Mouse (Mus musculus) adrenal gland, adult 2 months (tissue): ENCODE results near the gene Rere. TPM values are rescaled to one million over a fixed set of nuclear protein-coding genes. Genes with fewer than 3 reads are reported as not detected.
"Not testable (repeated sequence)": the region's sequence is repeated elsewhere in the genome, so short reads cannot be mapped to it uniquely, and the experiment has no call there.

Experiments
- DNase-seq: peaks from one replicate; pipeline ENCODE4 v3.0.0; 2021
- polyA plus RNA-seq: library from polyadenylated mRNA; depleted of rRNA; stranded (reverse); fragments of >200 nt; gene quantifications from 2 replicates; pipeline ENCODE4 v1.2.3, GENCODE M21; 2012
- total RNA-seq, 2 experiments: library from RNA; stranded (reverse); gene quantifications; 2 replicates each; pipeline ENCODE4 v1.2.3; 2021

The Rere gene
- total and polyA plus RNA-seq, 3 experiments, result 104 to 112 (median 105) TPM

GRCm38 (mm10) chr4:150461427-150462189 lies 180.2 kb downstream of the Rere start:
- no peak for DNase-seq

- peak; percentile 59 for DNase-seq
Observed at GRCm38 (mm10) chr4:150462367-150462766, 180.9 kb downstream of the Rere start.

- peak; percentile 65 for DNase-seq
Observed at GRCm38 (mm10) chr4:150465759-150466158, 184.3 kb downstream of the Rere start.

DNA sequence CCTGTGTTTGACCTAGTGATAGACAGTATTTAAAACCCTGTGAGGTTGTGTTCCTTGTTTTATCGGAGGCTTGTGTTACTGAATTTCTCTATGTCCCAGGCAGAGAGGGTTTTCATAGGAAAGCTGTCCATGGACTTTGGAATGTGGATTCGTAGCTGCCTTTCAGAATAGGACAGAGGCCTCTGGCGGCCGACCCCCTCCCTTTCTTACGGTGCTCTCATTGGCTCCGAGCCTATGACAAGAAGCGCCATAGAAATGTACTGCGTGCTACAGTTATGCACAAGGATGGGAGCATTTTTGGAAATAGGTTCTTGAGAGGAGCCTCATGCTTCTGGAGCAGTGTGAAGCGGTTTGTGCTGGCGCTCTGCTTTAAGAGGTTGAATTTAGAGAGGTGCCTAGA lies 187.8 kb downstream of the Rere start:
- no peak for DNase-seq

GRCm38 (mm10) chr4:150470674-150471328 lies 189.4 kb downstream of the Rere start:
- no peak for DNase-seq

DNA sequence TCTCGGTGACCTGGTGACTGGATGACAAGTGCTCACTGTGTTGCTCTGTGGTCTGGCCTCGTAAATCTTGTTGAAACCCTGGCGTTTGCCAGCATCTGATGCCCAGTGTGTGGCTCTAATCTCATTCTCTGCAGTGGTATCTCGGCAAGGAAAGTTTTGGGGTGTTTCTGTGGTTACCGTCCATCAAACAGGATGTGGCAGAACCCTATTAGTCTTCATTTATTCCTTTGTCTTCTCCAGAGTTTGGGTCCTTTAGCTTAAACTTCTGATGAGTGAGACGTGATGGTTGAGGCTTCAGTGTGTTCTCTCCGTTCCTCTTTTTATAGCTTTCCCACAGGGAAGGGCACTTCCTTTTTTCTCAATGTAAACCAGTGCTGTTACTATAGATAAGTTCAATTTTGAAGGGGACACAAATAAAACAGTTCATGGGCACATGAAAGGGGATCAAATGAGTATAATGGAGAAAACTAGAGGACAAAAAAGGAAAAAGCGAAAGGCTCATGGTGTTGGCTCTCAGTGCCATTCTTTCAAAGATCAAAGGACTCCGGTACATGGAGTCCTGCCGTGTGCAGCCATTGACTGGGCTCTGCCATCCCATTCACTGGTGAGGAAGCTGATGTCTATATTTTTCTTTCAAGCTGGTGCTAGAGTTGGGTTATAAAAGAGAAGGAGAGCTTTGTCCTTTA lies 191.4 kb downstream of the Rere start:
- DNase-seq, result peak; percentile 73

- no peak for DNase-seq
Observed at GRCm38 (mm10) chr4:150473437-150474070, 192.1 kb downstream of the Rere start.

DNA sequence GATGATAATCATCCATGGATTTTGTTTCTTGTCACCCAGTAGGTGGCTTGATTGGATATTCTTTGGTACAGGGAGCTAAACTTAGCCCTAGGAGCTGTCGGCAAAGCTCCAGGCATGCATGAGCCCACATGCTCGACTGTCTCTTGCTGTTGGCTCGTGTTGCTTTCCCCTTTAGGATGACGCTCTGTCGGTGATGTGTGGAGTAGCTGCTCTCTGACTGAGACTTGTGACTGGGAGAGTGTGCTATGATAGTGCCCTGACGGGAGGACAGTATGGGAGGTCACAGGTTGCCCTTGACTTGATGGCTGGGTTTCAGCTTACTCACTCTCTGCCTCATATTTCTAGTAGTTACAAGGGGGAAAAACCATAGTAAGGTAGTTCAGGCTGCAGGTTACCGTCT lies 192.6 kb downstream of the Rere start:
- DNase-seq, result peak; percentile 71

GRCm38 (mm10) chr4:150476258-150476657 lies 194.8 kb downstream of the Rere start:
- no peak for DNase-seq

- no peak for DNase-seq
Observed at GRCm38 (mm10) chr4:150478006-150478405, 196.6 kb downstream of the Rere start.

- DNase-seq, result not testable (repeated sequence)
Observed at GRCm38 (mm10) chr4:150483081-150483480, 201.6 kb downstream of the Rere start.

DNA sequence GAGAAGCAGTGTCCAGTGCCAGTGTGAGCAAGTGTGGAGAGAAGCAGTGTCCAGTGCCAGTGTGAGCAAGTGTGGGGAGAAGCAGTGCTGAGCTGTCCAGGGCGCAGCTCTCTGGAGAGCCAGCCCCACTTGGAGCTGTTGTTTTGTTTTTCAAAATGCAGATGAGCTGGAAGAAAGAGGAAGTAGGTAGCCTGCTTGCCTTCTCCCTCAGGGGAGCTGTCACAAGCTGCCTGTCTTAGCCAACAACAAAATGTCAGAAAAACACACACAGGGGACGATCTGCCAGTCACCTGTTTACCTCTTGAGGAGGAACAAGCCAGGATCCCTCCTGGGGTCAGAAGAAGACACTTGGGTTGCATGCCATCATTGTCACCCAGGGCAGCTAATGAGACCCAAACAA lies 204.7 kb downstream of the Rere start:
- DNase-seq, result no peak

DNA sequence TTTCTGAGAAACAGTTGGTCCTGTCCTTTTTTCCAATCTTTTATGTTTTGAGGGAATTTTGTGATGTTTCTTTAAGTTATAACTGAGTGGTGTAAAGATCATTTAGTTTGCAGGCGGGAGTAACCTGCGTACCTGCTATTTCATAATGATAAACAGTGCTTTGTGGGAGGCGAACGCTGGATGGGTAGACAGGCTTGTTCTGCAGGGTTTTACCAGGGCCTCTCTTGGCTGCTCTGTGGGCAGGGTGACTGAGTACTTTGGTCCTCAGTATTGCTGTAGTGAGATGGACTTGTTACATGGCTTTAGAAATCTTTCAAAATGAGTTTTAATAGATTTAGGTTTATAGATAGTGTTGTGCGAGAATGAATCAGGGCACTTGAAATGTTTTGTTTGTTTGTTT lies 205.7 kb downstream of the Rere start:
- DNase-seq, result no peak

DNA sequence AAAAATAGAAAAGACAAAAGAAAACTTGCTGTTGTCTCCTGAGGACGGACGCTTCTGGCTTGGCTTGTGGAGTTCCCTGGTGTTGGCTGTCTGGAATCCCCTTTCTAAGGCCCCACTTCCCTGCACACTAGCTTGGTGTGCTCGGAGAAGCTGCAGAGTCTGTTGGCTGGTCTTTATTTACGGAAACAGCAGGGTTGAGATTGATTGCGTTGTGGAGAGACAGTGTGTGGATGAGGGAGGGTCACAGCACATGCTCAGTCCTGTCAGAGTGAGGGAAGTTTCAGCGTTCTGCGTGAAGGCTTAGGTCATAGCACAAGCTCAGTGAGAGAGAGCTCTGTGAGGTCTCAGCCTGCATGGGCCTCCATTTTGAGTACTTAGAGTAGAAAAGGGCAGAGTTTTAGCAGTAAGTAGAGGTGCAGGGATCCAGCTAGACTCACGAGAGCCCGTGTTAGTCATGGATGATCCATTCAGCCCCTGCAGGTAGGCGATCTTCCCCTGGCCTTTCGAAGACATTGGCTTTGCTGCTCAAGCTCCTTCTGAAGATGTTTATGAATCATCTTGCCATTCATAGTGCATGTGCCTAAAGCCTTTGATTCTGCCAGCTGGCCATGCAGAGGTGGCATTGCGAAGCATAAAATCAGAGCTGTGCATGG lies 206.8 kb downstream of the Rere start:
- peak; percentile 89 for DNase-seq

GRCm38 (mm10) chr4:150488767-150489166 lies 207.3 kb downstream of the Rere start:
- peak; percentile 42 for DNase-seq

DNA sequence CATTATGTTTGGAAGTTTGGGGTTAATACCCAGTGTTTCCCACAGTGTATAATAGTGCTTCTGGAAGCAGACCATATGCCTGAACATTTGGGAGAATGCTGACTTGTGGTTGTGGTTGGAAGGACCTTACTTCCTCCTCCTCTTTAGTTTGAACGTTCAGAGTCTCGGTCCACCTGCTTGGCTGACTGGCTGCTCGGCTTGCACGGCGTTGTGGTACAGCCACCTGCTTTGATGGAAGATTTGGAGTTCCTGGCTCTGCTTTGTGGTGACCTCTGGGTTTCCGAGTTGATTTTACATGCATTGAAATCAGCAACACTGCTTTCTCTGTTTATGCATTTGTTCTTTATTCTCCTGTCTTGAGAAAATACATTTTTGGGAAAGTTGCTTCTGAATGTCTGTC lies 208.6 kb downstream of the Rere start:
- no peak for DNase-seq

DNA sequence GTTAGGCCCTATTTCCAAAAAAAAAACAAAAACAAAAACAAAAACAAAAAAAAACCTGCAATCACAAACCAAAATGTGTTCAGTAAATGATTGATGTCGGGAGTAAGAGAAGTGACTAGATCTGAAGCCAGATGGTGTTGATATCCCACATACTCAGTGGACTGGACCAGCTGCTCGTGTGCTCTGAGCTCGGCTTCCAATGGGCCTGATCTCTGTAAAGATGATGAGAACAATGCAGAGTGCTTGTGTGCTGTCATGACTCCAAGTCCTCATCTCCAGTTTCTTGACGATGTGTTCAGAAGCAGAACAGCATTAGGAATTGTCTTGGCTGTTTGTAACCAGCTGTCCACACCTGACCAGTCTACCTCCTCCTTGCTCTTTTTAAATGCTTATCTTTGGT lies 210.3 kb downstream of the Rere start:
- no peak for DNase-seq

DNA sequence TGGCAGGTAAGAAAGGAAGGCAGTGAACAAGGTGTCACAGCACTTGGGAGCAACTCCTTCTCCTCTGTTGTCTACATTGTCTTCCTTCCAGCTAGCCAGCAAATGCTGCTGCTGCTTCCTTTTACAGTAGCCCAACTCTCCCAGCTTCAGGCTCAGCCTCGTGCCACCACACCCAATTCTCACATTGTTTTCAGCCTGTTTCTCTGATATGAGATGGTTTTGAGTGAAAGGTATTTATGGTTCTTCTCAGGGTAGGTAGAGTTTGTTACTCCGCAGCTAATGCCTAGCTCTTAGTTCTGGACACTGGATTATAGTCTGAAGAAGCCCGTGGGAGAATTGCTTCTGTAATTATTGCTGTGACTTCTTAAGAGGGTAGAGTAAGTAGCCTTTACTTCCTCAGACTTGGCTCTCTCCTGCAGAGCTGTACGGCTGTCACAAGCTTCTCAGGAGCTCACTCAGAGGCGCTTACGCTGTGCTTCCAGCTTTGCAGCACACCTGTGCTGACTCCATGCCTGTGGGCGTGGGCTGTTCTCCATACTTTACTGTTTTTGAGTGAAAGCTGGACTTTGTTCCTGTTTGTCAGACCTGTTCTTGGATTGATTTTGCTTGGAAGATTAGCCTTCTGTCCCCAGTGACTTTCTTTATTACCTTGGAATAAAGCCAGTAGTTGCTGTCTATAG lies 212.0 kb downstream of the Rere start:
- no peak for DNase-seq

DNA sequence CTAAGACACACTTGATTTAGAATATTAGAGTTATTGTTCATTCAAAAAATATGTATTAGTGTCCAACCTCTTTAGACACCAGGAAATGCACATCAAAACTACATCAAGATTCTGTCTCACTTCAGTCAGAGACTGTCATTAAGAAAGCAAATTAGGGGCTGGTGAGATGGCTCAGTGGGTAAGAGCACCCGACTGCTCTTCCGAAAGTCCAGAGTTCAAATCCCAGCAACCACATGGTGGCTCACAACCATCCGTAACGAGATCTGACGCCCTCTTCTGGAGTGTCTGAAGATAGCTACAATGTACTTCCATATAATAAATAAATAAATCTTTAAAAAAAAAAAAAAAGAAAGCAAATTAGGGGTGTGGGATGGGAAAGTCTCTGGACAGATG lies 212.5 kb downstream of the Rere start:
- DNase-seq, result not testable (repeated sequence)

DNA sequence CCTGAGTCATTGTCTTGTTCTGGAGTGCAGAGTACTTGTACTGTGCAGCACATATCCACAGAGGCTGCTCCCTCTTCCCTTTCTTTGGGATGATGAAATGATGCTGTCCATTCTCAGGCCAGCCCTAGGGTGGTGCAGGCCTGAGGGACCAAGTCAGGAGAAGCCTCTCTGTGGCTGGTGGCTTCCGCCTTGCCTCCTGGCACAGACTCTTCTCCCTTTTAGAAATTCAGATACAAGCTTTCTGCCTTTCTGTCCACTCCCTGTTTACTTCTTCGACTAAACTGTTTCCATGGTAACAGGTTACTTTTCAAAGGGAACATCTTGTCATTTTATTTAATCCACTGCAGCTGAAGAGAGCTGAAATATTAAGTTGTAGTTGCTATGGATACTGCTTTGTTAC lies 214.1 kb downstream of the Rere start:
- DNase-seq, result no peak

DNA sequence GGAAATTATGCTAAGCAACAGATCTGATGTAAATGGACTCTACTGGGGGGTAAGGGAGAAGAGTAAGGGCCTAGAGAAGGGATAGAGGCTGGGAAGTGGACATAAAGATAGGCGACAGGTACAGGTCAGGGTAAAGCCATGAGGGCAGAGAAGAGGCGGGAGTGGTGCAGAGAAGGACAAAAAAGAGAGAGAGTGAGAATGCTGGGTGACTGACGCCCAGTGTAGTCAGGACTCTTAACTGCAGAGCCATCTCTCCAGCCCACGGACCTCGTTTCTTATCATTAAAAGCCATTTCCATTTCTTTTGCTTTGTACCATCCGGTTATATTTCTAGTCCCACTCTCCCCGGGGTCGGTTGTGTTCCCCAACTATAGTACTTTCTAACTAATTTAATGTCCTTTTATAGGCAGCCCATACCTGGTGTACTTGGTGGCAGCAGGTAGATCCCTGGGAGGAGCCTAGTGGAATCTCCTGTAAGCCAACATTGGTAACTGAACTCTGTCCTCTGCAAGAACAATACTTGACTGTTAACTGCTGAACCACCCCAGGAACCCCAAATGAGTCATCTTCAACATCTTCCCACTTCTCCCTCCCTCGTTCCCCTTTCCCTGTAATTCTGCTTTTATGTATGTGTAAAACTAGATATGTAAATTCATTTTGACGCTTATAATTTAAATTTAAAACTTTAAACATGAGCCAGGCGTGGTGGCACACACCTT lies 223.0 kb downstream of the Rere start:
- no peak for DNase-seq
